Mouse (Mus musculus): ENCODE results near the gene Rbm19. TPM values are rescaled to one million over a fixed set of nuclear protein-coding genes. Genes with fewer than 3 reads are reported as not detected.

Gene Rbm19
- total and polyA plus RNA-seq, 3 experiments, result 66.3 to 74.3 TPM; not detected in 1

DNA sequence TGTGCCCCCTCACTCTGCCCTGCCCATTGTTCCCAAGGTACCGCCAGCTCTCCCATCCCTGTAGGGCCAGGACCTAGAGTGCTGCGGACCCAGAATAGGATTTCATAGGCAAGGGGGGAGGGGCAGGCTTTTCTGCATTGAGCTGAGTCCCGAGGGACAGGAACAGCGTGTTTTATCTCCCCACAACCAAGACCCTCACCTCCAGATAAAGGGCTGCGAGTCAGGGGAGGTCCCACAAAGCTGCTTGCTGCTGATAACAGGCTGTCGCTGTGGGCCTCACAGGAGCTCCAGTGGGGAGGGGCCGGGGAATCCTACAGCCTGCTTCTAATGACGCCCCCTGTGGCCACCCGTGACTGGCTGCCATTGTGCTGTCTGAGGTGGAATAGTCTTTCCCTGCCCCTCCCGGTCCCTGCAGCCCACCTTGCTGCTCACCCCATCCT is 20.0 kb downstream of the Rbm19 start (continued):
- TF ChIP-seq TAL1 (IDR thresholded peaks at IDR 0.05; ENCODE audit: low read length), result peak; percentile 100

DNA sequence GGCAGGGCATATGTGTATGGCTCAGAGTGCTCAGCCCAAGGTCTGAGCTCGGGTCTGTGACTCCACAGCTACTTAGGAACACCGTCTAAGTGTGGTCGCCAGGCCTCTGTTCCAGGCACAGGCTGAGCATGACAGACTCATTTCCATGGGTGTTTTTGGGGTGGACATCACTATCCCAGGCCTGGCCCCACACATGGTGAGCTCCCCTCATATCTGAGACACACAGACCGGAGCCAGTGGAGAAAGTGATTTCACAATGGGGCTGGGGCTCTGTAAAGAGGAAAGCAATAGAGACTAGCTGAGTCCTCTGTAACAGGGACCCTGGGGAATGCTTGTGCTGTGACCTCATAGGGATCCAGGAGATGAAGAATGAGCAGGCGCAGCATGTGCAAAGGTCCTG is 20.8 kb downstream of the Rbm19 start:
- Histone ChIP-seq H3K4me3 (ENCODE audit: control insufficient read depth in 1 of 2, insufficient read depth in 1 of 2, low read depth in 2 of 2, low read length in 2 of 2) (no peak overlapping the region), H3K27ac (ENCODE audit: control insufficient read depth, low read depth, low read length) (peak overlapping the region; percentile 56)

DNA sequence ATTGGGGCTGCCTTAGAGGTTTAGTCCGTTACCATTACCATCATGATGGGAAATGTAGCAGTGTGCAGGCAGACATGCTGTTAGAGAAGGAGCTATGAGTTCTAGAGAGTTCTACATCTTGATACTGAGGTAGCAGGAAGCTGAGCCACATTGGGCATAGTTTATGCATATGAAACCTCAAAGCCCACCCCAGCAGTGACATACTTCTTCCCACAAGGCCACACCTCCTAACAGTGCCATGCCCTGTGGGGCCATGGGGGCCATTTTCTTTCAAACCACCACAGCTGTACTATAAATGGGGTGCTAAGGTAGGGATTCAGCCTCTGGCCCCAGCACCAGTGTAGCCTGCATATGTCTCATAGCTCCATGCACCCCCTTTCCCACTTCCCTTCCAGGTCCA is 21.6 kb downstream of the Rbm19 start:
- H3K9ac ChIP-seq (ENCODE audit: control insufficient read depth, low read depth, low read length, poor library complexity, severe bottlenecking), result no peak overlapping the region
- no peaks in the 10 kb centered on the region for H3K9me3 ChIP-seq (replicated peaks; ENCODE audit: insufficient read depth, low read length)
- 0 out of 2 replicates have a peak overlapping the region, but pooled peaks have one; percentile 18 for H3K27ac ChIP-seq (ENCODE audit: control insufficient read depth, low read depth, low read length)
- H3K79me2 ChIP-seq (ENCODE audit: control insufficient read depth, insufficient read depth, low read length, poor library complexity), result peaks cover 4% of the 10 kb centered on the region
- no peak for TF ChIP-seq BHLHE40 (IDR thresholded peaks at IDR 0.05; ENCODE audit: borderline replicate concordance, low read depth, low read length)
- no peak for TF ChIP-seq KAT2A (conservative IDR thresholded peaks at IDR 0.05; ENCODE audit: low read depth, low read length)
- no peak for TF ChIP-seq POLR2AphosphoS2 (IDR thresholded peaks at IDR 0.05; ENCODE audit: low read length)
- TF ChIP-seq JUND (IDR thresholded peaks at IDR 0.05; ENCODE audit: low read depth, low read length), result no peak
- TF ChIP-seq SIN3A (IDR thresholded peaks at IDR 0.05; ENCODE audit: low read length), result no peak
- TF ChIP-seq MXI1 (IDR thresholded peaks at IDR 0.05; ENCODE audit: low read depth, low read length), result no peak
- no peak for TF ChIP-seq ZMIZ1 (IDR thresholded peaks at IDR 0.05; ENCODE audit: low read depth, low read length)
- H3K27me3 ChIP-seq (ENCODE audit: control insufficient read depth in 1 of 2, insufficient read depth in 2 of 2, low read length in 2 of 2), result no peaks in the 10 kb centered on the region
- peaks cover 0 to 35% of the 10 kb centered on the region in 2 experiments; a peak in 3 of 4 replicates for H3K36me3 ChIP-seq (ENCODE audit: control insufficient read depth in 1 of 2, insufficient read depth in 2 of 2, low read length in 2 of 2)
- H3K4me3 ChIP-seq (ENCODE audit: control insufficient read depth in 1 of 2, insufficient read depth in 1 of 2, low read depth in 2 of 2, low read length in 2 of 2), result no peak overlapping the region
- H3K4me1 ChIP-seq (ENCODE audit: control insufficient read depth in 1 of 2, insufficient read depth in 2 of 2, low read length in 2 of 2), result peaks cover 16 to 39% of the 10 kb centered on the region in 2 experiments
- DNase-seq (ENCODE audit: low read depth, low spot score), result peak; percentile 67

More for the DNA sequence above, 20.8 kb downstream of the Rbm19 start:
- Histone ChIP-seq H3K9me3 (replicated peaks; ENCODE audit: insufficient read depth, low read length) (no peaks in the 10 kb centered on the region), H3K36me3 (ENCODE audit: control insufficient read depth in 1 of 2, insufficient read depth in 2 of 2, low read length in 2 of 2) (peaks cover 0 to 35% of the 10 kb centered on the region in 2 experiments; a peak in 3 of 4 replicates), H3K27me3 (ENCODE audit: control insufficient read depth in 1 of 2, insufficient read depth in 2 of 2, low read length in 2 of 2) (no peaks in the 10 kb centered on the region), H3K4me1 (ENCODE audit: control insufficient read depth in 1 of 2, insufficient read depth in 2 of 2, low read length in 2 of 2) (peaks cover 16 to 39% of the 10 kb centered on the region in 2 experiments), H3K79me2 (ENCODE audit: control insufficient read depth, insufficient read depth, low read length, poor library complexity) (peaks cover 4% of the 10 kb centered on the region), H3K9ac (ENCODE audit: control insufficient read depth, low read depth, low read length, poor library complexity, severe bottlenecking) (peak overlapping the region; percentile 46; the same call in 1 of the 2 replicates)
- no peak for DNase-seq (ENCODE audit: low read depth, low spot score)
- TF ChIP-seq USF2 (IDR thresholded peaks at IDR 0.05; ENCODE audit: borderline replicate concordance in 1 of 2, insufficient read depth in 1 of 2, low read depth in 1 of 2, low read length in 2 of 2) (no peak), TAL1 (IDR thresholded peaks at IDR 0.05; ENCODE audit: low read length) (no peak; the same call in 1 of the 2 replicates), SMC3 (IDR thresholded peaks at IDR 0.05; ENCODE audit: low read depth, low read length) (no peak), RAD21 (IDR thresholded peaks at IDR 0.05; ENCODE audit: low read depth, low read length) (no peak), ZC3H11A (IDR thresholded peaks at IDR 0.05; ENCODE audit: low read depth, low read length) (no peak), HCFC1 (IDR thresholded peaks at IDR 0.05; ENCODE audit: low read depth, low read length) (no peak), TBP (IDR thresholded peaks at IDR 0.05; ENCODE audit: low read depth, low read length) (no peak), POLR2AphosphoS2 (IDR thresholded peaks at IDR 0.05; ENCODE audit: low read length) (no peak), ELF1 (IDR thresholded peaks at IDR 0.05; ENCODE audit: low read depth, low read length) (no peak), ZKSCAN1 (IDR thresholded peaks at IDR 0.05; ENCODE audit: low read depth, low read length) (no peak), E2F4 (IDR thresholded peaks at IDR 0.05; ENCODE audit: borderline replicate concordance, low read depth, low read length) (no peak), GABPA (IDR thresholded peaks at IDR 0.05; ENCODE audit: low read depth, low read length) (no peak)
